Mouse (Mus musculus): Measurements from ENCODE around the gene Clcf1.

GRCm38 (mm10) chr19:4247010-4247409, 33.0 kb downstream of the Clcf1 start:
- no peak for TF ChIP-seq FLI1 (IDR thresholded peaks at IDR 0.05; ENCODE audit: low read length)
- no peak for TF ChIP-seq GATA1 (IDR thresholded peaks at IDR 0.05; ENCODE audit: borderline replicate concordance, low read length)

Data from megakaryocyte, embryonic 14.5 days (primary cell).